Mouse (Mus musculus) 3134 (cell line): Measurements from ENCODE around the gene Gm8871.
"Not testable (repeated sequence)": the region's sequence is repeated elsewhere in the genome, so short reads cannot be mapped to it uniquely, and the experiment has no call there.

ENCODE experiments used
- DNase-seq: peaks from one replicate; pipeline ENCODE4 v3.0.0-alpha.2; 2011; ENCODE audit warnings: low spot score; ENCODE audit not compliant: insufficient read length; ENCODE audit errors: extremely low read depth

Gm8871 gene

DNA sequence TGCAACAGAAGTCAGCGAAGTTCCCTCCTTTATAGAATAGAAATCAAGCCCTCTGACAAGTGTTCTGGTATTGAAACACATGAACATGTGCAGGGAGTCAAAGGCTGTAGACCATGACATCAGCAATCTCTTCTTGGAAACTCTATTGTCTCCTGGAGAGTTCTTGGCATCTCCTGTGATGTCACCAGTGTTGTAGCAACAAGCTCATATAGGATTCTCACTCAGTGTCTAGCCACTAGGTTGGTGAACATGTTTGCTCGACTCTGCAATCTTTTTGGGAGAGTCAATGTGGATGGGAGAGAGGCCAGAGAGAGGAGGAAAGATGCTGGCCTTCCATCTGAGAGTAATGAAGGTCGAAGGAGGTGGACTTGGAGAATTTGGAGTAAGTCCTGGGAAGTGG lies at the start of gene Gm8871, which contains the start of gene Gm8857:
Gene Gm8871, plus strand, starts transcription at position 301 of the 400 bp plus-strand sequence.
Gene Gm8857, plus strand, starts transcription at position 303 of the 400 bp plus-strand sequence.
- DNase-seq: not testable (repeated sequence)

DNA sequence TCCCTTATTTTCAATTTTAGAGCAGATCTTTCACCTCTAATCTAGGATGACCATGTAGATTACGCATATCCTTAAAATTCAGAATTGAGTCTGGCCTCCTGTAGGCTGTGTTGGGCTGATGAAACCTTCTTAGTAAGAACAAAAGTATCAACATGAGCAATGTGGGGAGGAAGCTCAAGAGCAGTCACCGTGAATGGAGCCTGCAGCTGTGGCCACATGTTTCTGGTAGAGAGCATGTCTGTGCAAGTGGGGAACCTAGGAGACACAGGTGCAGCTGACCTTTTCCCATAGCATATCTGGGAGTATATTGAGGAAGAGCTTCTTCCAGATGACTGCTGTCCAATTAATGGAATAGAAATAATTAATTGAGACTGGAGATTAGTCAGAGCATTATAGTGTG lies 5.9 kb downstream of the Gm8871 start:
- DNase-seq: not testable (repeated sequence)

DNA sequence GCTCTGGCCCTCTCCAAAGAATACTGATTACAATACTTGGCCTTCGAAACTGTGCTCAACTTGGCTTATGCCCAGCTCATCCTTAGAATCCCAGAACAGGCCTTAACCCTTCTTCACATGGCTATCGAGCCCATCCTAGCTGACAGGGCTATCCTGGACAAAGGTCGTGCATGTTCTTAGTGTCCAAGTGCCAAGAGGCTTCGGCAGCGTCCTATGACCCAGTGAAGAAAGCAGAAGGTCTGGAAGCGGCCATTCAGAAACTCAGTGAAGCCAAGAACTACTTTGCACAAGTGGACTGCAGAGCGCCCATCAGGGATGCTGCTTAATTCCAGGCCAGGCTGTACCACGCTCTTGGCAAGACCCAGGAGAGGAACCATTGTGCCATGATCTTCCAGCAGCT lies 10.5 kb downstream of the Gm8871 start:
- not testable (repeated sequence) for DNase-seq
